Mouse (Mus musculus) kidney, postnatal 4 days (tissue): ENCODE measurements around the gene Rasgrf1.
"Not testable (repeated sequence)": the region's sequence is repeated elsewhere in the genome, so short reads cannot be mapped to it uniquely, and the experiment has no call there.

Experiments
- DNase-seq, 2 experiments: peaks; one replicate each; pipeline ENCODE4 v3.0.0; 2021; ENCODE audit warnings: mixed read lengths in 2 of 2

The Rasgrf1 gene

GRCm38 (mm10) chr9:90045191-90045590, 135.5 kb downstream of the Rasgrf1 start:
- DNase-seq: no peak

DNA sequence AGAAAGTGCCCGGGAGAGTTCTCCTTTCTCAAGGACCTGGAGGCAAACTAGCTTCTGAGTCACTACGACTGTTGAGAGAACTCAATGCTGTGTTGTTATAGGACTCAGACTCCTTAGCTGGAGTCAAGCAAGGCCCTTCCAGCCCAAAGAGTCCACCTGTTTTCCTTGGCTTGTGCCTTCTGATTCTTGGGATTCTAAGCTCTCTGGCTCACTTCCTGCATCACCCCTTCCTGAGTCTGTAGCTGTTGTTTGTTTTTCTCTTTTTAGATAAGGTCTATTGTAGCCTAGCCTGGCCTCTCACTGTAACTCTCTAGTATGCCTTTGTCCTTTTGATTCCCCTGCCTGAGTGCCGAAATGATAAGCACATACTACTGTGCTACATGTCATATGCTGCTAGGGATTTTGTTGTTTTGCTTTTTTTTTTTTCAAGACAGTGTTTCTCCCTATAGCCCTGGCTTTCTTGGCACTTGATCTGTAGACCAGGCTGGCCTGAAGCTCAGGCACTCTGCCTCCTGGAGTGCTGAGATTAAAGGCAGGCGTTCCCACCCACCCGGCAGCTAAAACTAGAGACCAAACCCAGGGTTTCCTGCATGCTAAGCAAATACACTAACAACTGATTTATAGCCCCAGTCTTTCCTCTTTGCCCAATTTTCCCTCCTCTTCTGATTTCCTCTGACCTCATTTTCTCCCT, 138.4 kb downstream of the Rasgrf1 start:
- no peak for DNase-seq

DNA sequence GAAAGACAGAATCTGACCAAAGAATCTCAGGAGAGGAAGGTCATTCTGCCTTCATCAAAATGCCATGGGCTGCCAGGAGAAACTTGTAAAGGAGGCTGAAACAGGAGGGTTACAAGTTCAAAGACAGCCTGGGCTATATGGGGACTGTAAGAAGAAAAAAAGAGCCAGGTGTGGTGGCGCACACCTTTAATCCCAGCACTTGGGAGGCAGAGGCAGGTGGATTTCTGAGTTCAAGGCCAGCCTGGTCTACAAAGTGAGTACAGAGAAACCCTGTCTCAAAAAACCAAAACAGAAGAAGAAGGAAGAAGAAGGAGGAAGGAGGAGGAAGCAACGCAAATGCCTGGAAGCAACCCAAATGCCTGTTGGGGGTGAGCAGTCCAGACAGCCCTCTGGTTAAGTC, 144.1 kb downstream of the Rasgrf1 start, which contains the start of gene Ctsh:
Ctsh (plus strand) TSS at position 301 of the 400 bp plus-strand sequence.
- no peak for DNase-seq

- peak; percentile 82 to 90 for DNase-seq
These were observed 144.8 kb downstream of the Rasgrf1 start for GRCm38 (mm10) chr9:90054371-90055145.

GRCm38 (mm10) chr9:90055409-90055808, 145.7 kb downstream of the Rasgrf1 start:
- DNase-seq: no peak

- no peak for DNase-seq
These were observed 146.2 kb downstream of the Rasgrf1 start for GRCm38 (mm10) chr9:90055911-90056310.

DNA sequence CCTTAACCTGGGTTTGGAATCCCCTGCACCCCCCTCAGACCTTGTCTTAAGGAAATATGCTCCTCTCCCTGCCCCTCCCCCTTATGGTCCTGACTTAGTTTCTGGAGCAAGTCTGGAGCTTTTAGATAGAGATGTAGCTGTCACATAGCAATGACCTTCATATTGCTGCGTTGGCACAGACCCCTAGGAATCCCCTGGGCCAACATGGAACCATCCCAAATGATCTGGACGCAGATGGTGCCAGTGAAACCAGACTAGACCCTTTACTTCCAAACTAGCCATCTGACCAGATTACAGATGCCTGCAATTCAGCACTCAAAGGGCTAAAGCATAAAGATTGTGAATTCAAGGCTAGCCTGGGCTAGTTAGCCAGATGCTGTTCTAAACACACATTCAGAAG, 147.0 kb downstream of the Rasgrf1 start:
- no peak for DNase-seq

- DNase-seq: no peak
These were observed 150.3 kb downstream of the Rasgrf1 start for GRCm38 (mm10) chr9:90059828-90060573.

GRCm38 (mm10) chr9:90060574-90060875, 150.8 kb downstream of the Rasgrf1 start:
- no peak for DNase-seq

- not testable (repeated sequence) for DNase-seq
These were observed 151.2 kb downstream of the Rasgrf1 start for GRCm38 (mm10) chr9:90060932-90061331.

DNA sequence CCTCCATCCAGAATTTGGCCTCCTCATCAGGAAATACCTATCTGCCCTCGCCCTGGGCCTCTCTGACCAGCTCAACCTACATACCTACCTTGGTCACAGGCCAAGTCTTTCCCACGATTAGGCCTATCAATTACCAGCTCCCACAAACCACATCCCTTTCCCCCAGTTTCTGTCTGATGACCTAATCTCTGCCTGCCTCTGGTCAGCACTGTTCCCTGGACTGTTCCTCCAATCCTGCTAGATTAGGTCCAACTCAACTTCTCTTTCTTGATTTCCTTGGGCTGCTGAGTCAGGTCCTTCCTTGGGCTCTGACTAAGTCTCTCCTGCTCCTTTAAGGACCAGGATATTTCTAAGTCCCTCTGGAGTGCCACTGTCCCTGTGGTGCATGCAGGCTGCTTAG, 157.6 kb downstream of the Rasgrf1 start:
- DNase-seq: no peak

- DNase-seq: no peak
These were observed 159.1 kb downstream of the Rasgrf1 start for GRCm38 (mm10) chr9:90068786-90069185.

DNA sequence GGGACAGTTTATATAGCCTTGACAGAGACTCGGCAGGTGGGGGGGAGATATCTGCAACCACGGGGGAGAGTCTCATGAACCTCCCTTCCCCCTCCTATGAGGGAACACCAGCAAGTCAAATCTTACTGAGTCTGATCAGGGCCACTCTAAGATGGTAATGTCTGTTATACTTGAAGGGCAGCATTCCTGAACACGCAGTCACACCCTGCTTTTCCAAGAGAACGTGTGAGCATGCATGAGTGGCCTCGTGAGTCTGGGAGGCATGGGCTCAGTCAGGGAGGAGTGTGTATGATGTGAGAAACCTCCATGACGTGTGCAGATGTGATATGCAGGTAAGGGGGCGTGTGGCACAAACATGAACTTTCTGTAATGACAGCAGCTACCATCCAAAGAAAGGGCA, 159.8 kb downstream of the Rasgrf1 start:
- peak in 1 of 2 experiments; percentile 43 for DNase-seq

DNA sequence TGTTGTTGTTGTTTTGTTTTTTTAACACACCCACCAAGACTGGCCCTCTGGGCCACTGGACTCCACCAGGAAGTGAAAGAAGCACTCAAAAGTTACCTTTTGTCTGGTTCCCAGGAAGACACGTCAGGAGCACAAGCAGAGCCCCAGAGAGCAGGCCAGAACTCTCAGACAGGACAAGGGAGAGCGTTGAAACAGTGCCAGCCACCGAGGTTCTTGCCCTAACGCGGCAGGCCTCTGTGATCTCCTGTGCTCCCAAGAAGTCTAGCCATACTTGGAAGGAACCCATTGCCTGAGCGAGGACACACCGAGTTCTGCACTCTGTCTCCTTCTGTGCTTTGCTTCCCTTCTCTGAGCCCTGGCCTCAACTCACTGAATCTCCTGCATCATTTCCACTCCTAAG, 160.5 kb downstream of the Rasgrf1 start:
- no peak for DNase-seq

GRCm38 (mm10) chr9:90075336-90075735, 165.6 kb downstream of the Rasgrf1 start:
- no peak for DNase-seq

DNA sequence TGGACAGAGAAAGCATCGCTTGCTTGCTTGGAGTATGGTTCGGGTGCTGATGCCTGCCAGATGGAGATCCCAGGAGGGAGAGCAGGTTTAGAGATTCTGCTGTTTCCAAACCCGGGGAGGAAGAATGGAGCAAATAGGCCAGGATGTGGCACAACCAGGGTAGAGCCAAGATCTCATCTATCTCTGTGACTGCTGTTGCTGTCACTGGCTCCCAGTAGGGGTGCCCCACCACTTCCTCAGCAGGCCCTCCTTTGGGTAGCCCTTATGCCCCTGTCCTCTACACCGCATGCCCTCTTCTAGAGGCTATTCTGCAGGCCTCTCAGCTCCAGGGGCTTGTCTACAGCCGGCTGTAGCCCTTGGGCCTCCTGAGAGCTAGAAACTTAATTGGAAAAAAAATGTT, 166.4 kb downstream of the Rasgrf1 start:
- DNase-seq: no peak
